Mouse (Mus musculus) forebrain, embryonic 14.5 days (tissue): ENCODE data around the gene Sorl1. TPM values are rescaled to one million over a fixed set of nuclear protein-coding genes. Genes with fewer than 3 reads are reported as not detected.

Source experiments
- ATAC-seq: fragments of 200-750 bp; cut with Nextera tagmentation; 2 replicates; pipeline ENCODE4 v1.8.0; 2017; ENCODE audit warnings: mild to moderate bottlenecking, moderate library complexity
- DNase-seq: peaks from one replicate; pipeline ENCODE4 v3.0.0-alpha.2; 2015; ENCODE audit warnings: low spot score
- H3K27ac ChIP-seq: fragments of 300-500 bp; sonication (generic); 2 replicates; pipeline ENCODE4 v1.5.1; 2014; ENCODE audit warnings: low read depth, mild to moderate bottlenecking, control low read depth, low read length, moderate library complexity
- H3K27me3 ChIP-seq: fragments of 300-500 bp; sonication (generic); replicated peaks from 2 replicates; pipeline ENCODE4 v1.6.1; 2014; ENCODE audit warnings: low read length, control low read depth, mixed read lengths; ENCODE audit not compliant: control insufficient read depth, insufficient read depth
- H3K36me3 ChIP-seq: fragments of 300-500 bp; sonication (generic); 2 replicates; pipeline ENCODE4 v1.6.1; 2014; ENCODE audit warnings: low read length, control low read depth; ENCODE audit not compliant: control insufficient read depth, insufficient read depth
- H3K4me1 ChIP-seq: fragments of 300-500 bp; sonication (generic); 2 replicates; pipeline ENCODE4 v1.6.1; 2014; ENCODE audit warnings: antibody characterized with exemption, low read length, control low read depth; ENCODE audit not compliant: control insufficient read depth, insufficient read depth
- H3K4me2 ChIP-seq: fragments of 300-500 bp; sonication (generic); 2 replicates; pipeline ENCODE4 v1.6.1; 2014; ENCODE audit warnings: mild to moderate bottlenecking, control low read depth, low read length
- H3K4me3 ChIP-seq: fragments of 300-500 bp; sonication (generic); 2 replicates; pipeline ENCODE4 v1.5.1; 2014; ENCODE audit warnings: low read depth, low read length, control low read depth
- H3K9ac ChIP-seq: fragments of 300-500 bp; sonication (generic); 2 replicates; pipeline ENCODE4 v1.6.1; 2014; ENCODE audit warnings: mild to moderate bottlenecking, low read length, control low read depth, moderate library complexity
- H3K9me3 ChIP-seq: fragments of 300-500 bp; sonication (generic); replicated peaks from 2 replicates; pipeline ENCODE4 v1.6.1; 2016; ENCODE audit warnings: low read length, control low read depth, mixed read lengths; ENCODE audit not compliant: control insufficient read depth
- WGBS: fragments of 180-500 bp; shearing (Covaris S2); extraction: QIAGEN DNeasy Blood & Tissue Kit; methylation state at CpG from one replicate; pipeline ENCODE4 v1.1.7; 2014; 5-methylcytosine and 5-hydroxymethylcytosine counted together
- polyA plus RNA-seq: library from polyadenylated mRNA; unstranded; fragments of >200 nt; fragmentation: Nextera tagmentation; extraction: Ambion mirVana; gene quantifications from 2 replicates; pipeline ENCODE4 v1.2.1, GENCODE M21; 2014

Gene Sorl1
- polyA plus RNA-seq, 1 experiment from 2014 or later = 10.8 TPM

- no peak overlapping the region for H3K4me3 ChIP-seq
- H3K9me3 ChIP-seq = no peaks in the 10 kb centered on the region
- ATAC-seq = no peak
- DNase-seq = no peak
- no peak overlapping the region for H3K4me2 ChIP-seq
- H3K4me1 ChIP-seq = no peaks in the 10 kb centered on the region
- no peak overlapping the region for H3K9ac ChIP-seq
- H3K27me3 ChIP-seq = no peaks in the 10 kb centered on the region
- no peak overlapping the region for H3K27ac ChIP-seq
- H3K36me3 ChIP-seq = peaks cover 29% of the 10 kb centered on the region; the same call in 1 of the 2 replicates
- WGBS = 88% methylated on average over 4 of the region's 4 CpGs
Observed at GRCm38 (mm10) chr9:42004140-42004539, 120.0 kb downstream of the Sorl1 start.

GRCm38 (mm10) chr9:41999498-42000473 is 124.3 kb downstream of the Sorl1 start:
- no peak overlapping the region for H3K4me2 ChIP-seq
- peaks cover 29% of the 10 kb centered on the region for H3K36me3 ChIP-seq
- no peak overlapping the region for H3K4me3 ChIP-seq
- no peak overlapping the region for H3K27ac ChIP-seq
- H3K4me1 ChIP-seq = no peaks in the 10 kb centered on the region
- peak; percentile 88 for DNase-seq
- no peaks in the 10 kb centered on the region for H3K9me3 ChIP-seq
- no peak overlapping the region; the same call in 1 of the 2 replicates for H3K9ac ChIP-seq
- H3K27me3 ChIP-seq = no peaks in the 10 kb centered on the region
- peak; percentile 51 for ATAC-seq
- WGBS = 70% methylated on average over 12 of the region's 12 CpGs

- Histone ChIP-seq H3K9me3 (no peaks in the 10 kb centered on the region), H3K27ac (peak overlapping the region; percentile 9), H3K4me3 (no peak overlapping the region), H3K27me3 (no peaks in the 10 kb centered on the region), H3K36me3 (peaks cover 28% of the 10 kb centered on the region), H3K9ac (no peak overlapping the region), H3K4me2 (no peak overlapping the region), H3K4me1 (no peaks in the 10 kb centered on the region)
- WGBS = 32% methylated on average over 9 of the region's 9 CpGs
- DNase-seq (peak; percentile 58), ATAC-seq (peak; percentile 34; the same call in 1 of the 2 replicates)
Observed at GRCm38 (mm10) chr9:41995278-41995677, 128.8 kb downstream of the Sorl1 start.

DNA sequence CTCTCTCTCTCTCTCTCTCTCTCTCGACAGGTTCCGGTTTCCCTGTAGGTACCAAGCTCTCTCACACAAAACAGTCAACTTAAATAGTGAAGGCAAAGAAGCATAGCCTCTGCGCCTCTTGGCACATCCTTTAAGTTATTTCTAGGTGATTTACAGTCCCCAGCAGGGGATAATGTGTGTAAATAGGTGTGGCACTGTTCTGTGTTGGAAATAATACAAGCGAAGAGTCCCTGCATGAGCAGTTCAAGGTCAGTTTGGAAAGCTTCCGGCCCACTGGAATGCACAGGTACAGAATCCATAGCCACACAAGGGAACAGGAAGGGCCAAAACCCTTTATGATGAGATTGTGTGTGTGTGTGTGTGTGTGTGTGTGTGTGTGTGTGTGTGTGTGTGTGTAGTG is 130.3 kb downstream of the Sorl1 start:
- Histone ChIP-seq H3K4me2 (no peak overlapping the region), H3K27ac (no peak overlapping the region), H3K4me3 (no peak overlapping the region), H3K4me1 (no peaks in the 10 kb centered on the region), H3K36me3 (peaks cover 36% of the 10 kb centered on the region), H3K27me3 (no peaks in the 10 kb centered on the region), H3K9ac (no peak overlapping the region), H3K9me3 (no peaks in the 10 kb centered on the region)
- DNase-seq = no peak
- 94% methylated on average over 5 of the region's 5 CpGs for WGBS
- ATAC-seq = no peak

DNA sequence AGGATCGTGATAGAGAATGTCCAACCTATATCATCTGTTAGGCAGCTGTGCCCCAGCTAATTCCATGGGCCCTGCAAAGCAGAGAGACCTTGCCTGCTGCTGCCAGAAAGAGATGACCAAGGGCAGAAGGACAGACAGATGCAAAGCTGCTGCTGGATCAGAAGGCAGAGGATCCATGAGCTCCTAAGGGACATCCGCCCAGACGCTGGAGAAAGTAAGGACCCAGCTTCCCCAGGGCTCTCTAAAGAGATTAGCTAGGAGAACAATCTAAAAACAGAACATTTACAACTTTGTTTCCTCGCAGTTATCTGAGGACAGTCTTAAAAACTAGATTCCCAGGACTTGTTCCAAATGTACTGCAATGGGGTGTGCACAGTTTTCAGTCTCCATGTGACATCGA is 131.3 kb downstream of the Sorl1 start:
- no peak overlapping the region for H3K27ac ChIP-seq
- H3K4me3 ChIP-seq = no peak overlapping the region
- no peak overlapping the region for H3K9ac ChIP-seq
- H3K4me2 ChIP-seq = no peak overlapping the region
- H3K9me3 ChIP-seq = no peaks in the 10 kb centered on the region
- 93% methylated on average over 5 of the region's 5 CpGs for WGBS
- H3K36me3 ChIP-seq = peaks cover 41% of the 10 kb centered on the region
- no peaks in the 10 kb centered on the region for H3K4me1 ChIP-seq
- no peak for DNase-seq
- no peaks in the 10 kb centered on the region for H3K27me3 ChIP-seq
- ATAC-seq = no peak

- no peak overlapping the region for H3K27ac ChIP-seq
- H3K9me3 ChIP-seq = no peaks in the 10 kb centered on the region
- no peaks in the 10 kb centered on the region for H3K27me3 ChIP-seq
- no peaks in the 10 kb centered on the region for H3K4me1 ChIP-seq
- no peak for ATAC-seq
- H3K9ac ChIP-seq = no peak overlapping the region
- peaks cover 49% of the 10 kb centered on the region for H3K36me3 ChIP-seq
- H3K4me3 ChIP-seq = no peak overlapping the region
- 63% methylated on average over 5 of the region's 5 CpGs for WGBS
- DNase-seq = no peak
- no peak overlapping the region for H3K4me2 ChIP-seq
Observed at GRCm38 (mm10) chr9:41985636-41986035, 138.5 kb downstream of the Sorl1 start.

- ATAC-seq (no peak), DNase-seq (peak; percentile 23)
- H3K36me3 ChIP-seq = peaks cover 51% of the 10 kb centered on the region
- H3K27ac ChIP-seq = no peak overlapping the region
- WGBS = 71% methylated on average over 9 of the region's 9 CpGs
- no peak overlapping the region for H3K4me2 ChIP-seq
- H3K4me3 ChIP-seq = no peak overlapping the region
- H3K9me3 ChIP-seq = no peaks in the 10 kb centered on the region
- no peaks in the 10 kb centered on the region for H3K4me1 ChIP-seq
- no peaks in the 10 kb centered on the region for H3K27me3 ChIP-seq
- no peak overlapping the region for H3K9ac ChIP-seq
Observed at GRCm38 (mm10) chr9:41985052-41985451, 139.0 kb downstream of the Sorl1 start.

GRCm38 (mm10) chr9:41984306-41984705 is 139.8 kb downstream of the Sorl1 start:
- H3K27me3 ChIP-seq = no peaks in the 10 kb centered on the region
- H3K36me3 ChIP-seq = peaks cover 46% of the 10 kb centered on the region
- H3K27ac ChIP-seq = no peak overlapping the region
- H3K9ac ChIP-seq = no peak overlapping the region
- H3K4me2 ChIP-seq = no peak overlapping the region
- no peak for ATAC-seq
- no peak for DNase-seq
- H3K4me1 ChIP-seq = no peaks in the 10 kb centered on the region
- H3K9me3 ChIP-seq = no peaks in the 10 kb centered on the region
- 93% methylated on average over 11 of the region's 11 CpGs for WGBS
- no peak overlapping the region for H3K4me3 ChIP-seq

- no peak overlapping the region for H3K27ac ChIP-seq
- peaks cover 48% of the 10 kb centered on the region for H3K36me3 ChIP-seq
- H3K9me3 ChIP-seq = no peaks in the 10 kb centered on the region
- no peak overlapping the region for H3K9ac ChIP-seq
- DNase-seq = no peak
- 94% methylated on average over 3 of the region's 3 CpGs for WGBS
- H3K4me2 ChIP-seq = no peak overlapping the region
- no peaks in the 10 kb centered on the region for H3K4me1 ChIP-seq
- no peaks in the 10 kb centered on the region for H3K27me3 ChIP-seq
- ATAC-seq = no peak
- no peak overlapping the region for H3K4me3 ChIP-seq
Observed at GRCm38 (mm10) chr9:41983286-41983685, 140.8 kb downstream of the Sorl1 start.
